Mouse (Mus musculus) lung, postnatal 0 days (tissue): ENCODE measurements around the gene Atf7ip. TPM values are rescaled to one million over a fixed set of nuclear protein-coding genes. Genes with fewer than 3 reads are reported as not detected.

Experiments
- ATAC-seq: fragments of 200-750 bp; cut with Nextera tagmentation; 2 replicates; pipeline ENCODE4 v1.8.0; 2017; ENCODE audit warnings: moderate library complexity
- DNase-seq: peaks from one replicate; pipeline ENCODE4 v3.0.0-alpha.2; 2016; ENCODE audit warnings: low spot score
- H3K27ac ChIP-seq: fragments of 300-500 bp; sonication (generic); 2 replicates; pipeline ENCODE4 v1.5.1; 2014; ENCODE audit warnings: antibody characterized with exemption, mild to moderate bottlenecking, low read length, mixed read lengths
- H3K27me3 ChIP-seq: fragments of 300-500 bp; sonication (generic); replicated peaks from 2 replicates; pipeline ENCODE4 v1.6.1; 2014; ENCODE audit warnings: low read length, mixed read lengths; ENCODE audit not compliant: insufficient read depth
- H3K36me3 ChIP-seq: fragments of 300-500 bp; sonication (generic); 2 replicates; pipeline ENCODE4 v1.6.1; 2014; ENCODE audit warnings: low read length, mixed read lengths; ENCODE audit not compliant: insufficient read depth
- H3K4me1 ChIP-seq: fragments of 300-500 bp; sonication (generic); 2 replicates; pipeline ENCODE4 v1.6.1; 2014; ENCODE audit warnings: antibody characterized with exemption, low read depth, low read length, mixed read lengths; ENCODE audit not compliant: insufficient read depth
- H3K4me2 ChIP-seq: fragments of 300-500 bp; sonication (generic); replicated peaks from 2 replicates; pipeline ENCODE4 v1.6.1; 2014; ENCODE audit warnings: low read depth, mild to moderate bottlenecking, low read length, moderate library complexity, mixed read lengths
- H3K4me3 ChIP-seq: fragments of 300-500 bp; sonication (generic); 2 replicates; pipeline ENCODE4 v1.5.1; 2014; ENCODE audit warnings: low read depth, low read length
- H3K9ac ChIP-seq: fragments of 300-500 bp; sonication (generic); replicated peaks from 2 replicates; pipeline ENCODE4 v1.6.1; 2014; ENCODE audit warnings: low read depth, mild to moderate bottlenecking
- H3K9me3 ChIP-seq: fragments of 300-500 bp; sonication (generic); 2 replicates; pipeline ENCODE4 v1.6.1; 2016; ENCODE audit warnings: low read length, mixed read lengths
- CTCF ChIP-seq: IDR thresholded peaks from 2 replicates; pipeline ENCODE4 v1.5.1; 2016; ENCODE audit warnings: antibody characterized with exemption, mild to moderate bottlenecking
- EP300 ChIP-seq: IDR thresholded peaks from 2 replicates; pipeline ENCODE4 v1.6.1; 2016; ENCODE audit warnings: antibody characterized with exemption, mild to moderate bottlenecking, control low read depth
- WGBS: fragments of 180-500 bp; shearing (Covaris S2); extraction: QIAGEN DNeasy Blood & Tissue Kit; methylation state at CpG from one replicate; pipeline ENCODE4 v1.1.7; 2014; 5-methylcytosine and 5-hydroxymethylcytosine counted together
- polyA plus RNA-seq: library from polyadenylated mRNA; unstranded; fragments of >200 nt; fragmentation: Nextera tagmentation; extraction: Ambion mirVana; gene quantifications from 2 replicates; pipeline ENCODE4 v1.2.1, GENCODE M21; 2015

The Atf7ip gene
- polyA plus RNA-seq, 1 experiment from 2014 or later = 13.9 TPM

DNA sequence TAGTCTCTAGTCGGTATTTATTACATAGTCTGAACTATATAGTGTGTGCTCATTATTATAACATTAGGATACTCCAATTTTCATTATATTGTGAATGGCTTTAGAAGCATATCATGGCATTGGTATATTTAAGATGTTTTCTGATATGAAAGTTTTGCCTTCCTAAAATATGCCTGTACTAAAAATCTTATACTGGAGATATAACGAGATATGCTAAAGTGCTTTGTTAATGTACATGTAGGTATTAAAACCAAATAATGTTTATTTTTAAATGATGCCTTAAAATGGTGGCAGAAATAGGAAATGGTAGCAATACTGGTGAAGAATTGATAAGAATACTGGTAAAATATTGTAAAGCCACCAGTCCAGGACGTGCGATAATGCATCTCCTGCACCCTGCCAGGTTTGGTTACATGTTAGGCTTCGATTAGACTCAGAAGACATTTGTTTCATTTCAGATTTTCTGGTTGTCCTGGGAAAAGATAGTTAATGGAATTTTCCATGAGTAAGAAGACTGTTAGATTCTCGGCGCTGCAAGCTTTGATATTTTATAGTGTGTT is 45.7 kb downstream of the Atf7ip start:
- Histone ChIP-seq H3K4me1 (peaks cover 8% of the 10 kb centered on the region; the same call in 1 of the 2 replicates), H3K4me3 (no peak overlapping the region), H3K9me3 (no peaks in the 10 kb centered on the region), H3K36me3 (no peaks in the 10 kb centered on the region), H3K4me2 (0 out of 2 replicates have a peak overlapping the region, but pooled peaks have one; percentile 32), H3K27me3 (no peaks in the 10 kb centered on the region), H3K9ac (no peak overlapping the region), H3K27ac (no peak overlapping the region)
- 81% methylated on average over 7 of the region's 7 CpGs for WGBS
- DNase-seq (no peak), ATAC-seq (no peak)
- TF ChIP-seq CTCF = no peak
- TF ChIP-seq EP300 = no peak

DNA sequence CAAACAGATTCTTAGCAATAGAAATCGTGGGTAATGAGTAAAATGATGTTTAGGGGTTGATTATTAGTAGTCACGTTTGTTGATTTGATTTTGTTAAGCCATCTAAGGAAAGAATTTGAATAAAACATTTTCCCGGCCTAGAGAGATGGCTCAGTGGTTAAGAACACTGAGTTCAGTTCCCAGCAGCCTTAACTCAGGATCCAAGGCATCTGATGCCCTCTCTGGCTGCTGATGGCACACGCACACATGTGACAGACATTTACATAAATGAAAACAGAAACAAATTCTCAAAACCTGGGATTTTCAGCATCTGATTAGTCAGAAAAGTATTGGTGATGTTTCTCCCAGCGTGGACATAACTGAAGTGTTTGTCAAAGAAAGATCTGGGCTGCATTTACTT is 47.2 kb downstream of the Atf7ip start:
- Histone ChIP-seq H3K4me2 (no peak overlapping the region; the same call in 1 of the 2 replicates), H3K27ac (no peak overlapping the region), H3K9me3 (no peaks in the 10 kb centered on the region)

DNA sequence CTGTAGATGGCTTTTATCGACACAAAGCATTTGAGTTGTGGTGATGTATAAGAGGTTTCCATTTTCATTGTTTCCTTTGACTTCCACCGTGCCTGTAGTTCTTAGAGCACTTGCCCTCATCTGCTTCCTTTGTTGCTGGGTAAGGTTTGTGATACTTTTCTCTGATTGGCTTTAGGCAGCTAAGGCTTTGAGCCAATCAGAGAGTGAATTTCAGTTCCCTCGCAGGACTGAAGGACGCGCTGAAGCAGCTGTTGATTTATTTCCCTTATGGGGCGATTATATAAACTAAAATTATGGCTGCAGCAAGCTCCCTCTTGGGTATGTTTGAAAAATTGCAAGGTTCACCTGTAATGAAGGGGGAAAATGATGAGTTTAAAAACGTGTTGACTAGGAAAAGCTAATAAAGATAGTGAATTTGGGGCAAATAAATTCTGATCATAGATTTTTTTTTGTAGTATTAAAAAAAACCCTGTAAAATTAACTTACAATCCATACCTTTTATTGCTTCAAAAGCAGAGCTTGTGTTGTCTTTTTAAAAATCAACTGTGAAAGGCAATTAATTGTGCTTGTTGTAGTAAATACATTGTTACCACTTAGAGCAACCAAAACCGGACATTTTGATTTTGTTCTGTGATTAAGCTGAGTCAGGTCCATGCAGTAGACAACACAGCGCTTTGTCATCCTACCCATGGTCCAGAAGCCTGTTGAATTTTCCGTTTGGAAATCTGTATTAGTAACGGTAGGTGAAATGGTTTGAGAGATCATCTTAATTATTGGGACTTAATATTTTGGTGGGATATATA is 48.0 kb downstream of the Atf7ip start:
- ATAC-seq = peak; percentile 82

More for the DNA sequence above, 47.2 kb downstream of the Atf7ip start:
- peaks cover 6% of the 10 kb centered on the region; the same call in 1 of the 2 replicates for H3K4me1 ChIP-seq
- TF ChIP-seq EP300 (no peak), CTCF (no peak)
- ATAC-seq = no peak
- no peak overlapping the region for H3K4me3 ChIP-seq
- no peaks in the 10 kb centered on the region for H3K27me3 ChIP-seq
- WGBS = 75% methylated on average over 5 of the region's 5 CpGs
- DNase-seq = no peak
- H3K9ac ChIP-seq = no peak overlapping the region
- H3K36me3 ChIP-seq = no peaks in the 10 kb centered on the region

DNA sequence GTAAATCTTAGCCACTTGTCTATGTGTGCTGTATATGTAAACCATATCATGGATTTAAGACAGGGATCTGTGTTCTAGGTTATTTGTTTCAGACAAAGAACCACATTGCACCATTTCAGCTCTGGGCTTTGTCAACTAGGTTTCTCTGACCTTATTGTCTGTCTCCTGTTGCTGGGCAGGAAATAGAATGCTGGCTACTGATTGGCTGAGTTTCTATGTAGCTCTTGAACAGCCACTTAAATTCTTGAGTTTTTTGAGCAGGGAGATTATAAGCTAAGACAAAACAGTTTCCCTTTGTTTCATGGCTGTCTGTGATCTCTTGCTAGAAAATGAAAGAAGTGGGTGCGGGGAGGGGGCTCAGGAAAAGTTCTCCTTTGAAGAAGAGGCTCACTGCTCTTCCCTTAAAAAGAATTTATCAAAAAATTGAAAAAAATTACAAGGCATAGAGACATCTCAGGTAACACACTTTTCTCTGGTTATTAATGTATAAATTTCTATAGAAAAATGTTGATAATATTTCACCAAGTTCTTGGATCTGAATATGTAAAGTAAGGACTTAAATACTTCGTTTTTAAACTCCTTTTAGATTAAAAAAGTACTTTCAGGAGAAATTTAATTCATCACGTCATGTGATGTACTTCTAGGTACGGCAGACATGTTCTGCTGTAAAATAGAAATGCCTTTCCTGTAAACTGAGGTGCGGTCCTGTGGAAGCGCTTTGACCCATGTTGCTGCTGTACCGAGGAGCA is 49.0 kb downstream of the Atf7ip start:
- Histone ChIP-seq H3K27me3 (no peaks in the 10 kb centered on the region), H3K4me1 (peaks cover under 1% of the 10 kb centered on the region; the same call in 1 of the 2 replicates), H3K4me2 (peak overlapping the region; percentile 44), H3K36me3 (peaks cover 4% of the 10 kb centered on the region; the same call in 1 of the 2 replicates), H3K9ac (no peak overlapping the region), H3K9me3 (no peaks in the 10 kb centered on the region), H3K27ac (peak overlapping the region; percentile 22; the same call in 1 of the 2 replicates), H3K4me3 (no peak overlapping the region; the same call in 1 of the 2 replicates)
- DNase-seq (peak; percentile 88), ATAC-seq (peak; percentile 57)
- TF ChIP-seq CTCF = no peak
- no peak for TF ChIP-seq EP300
- WGBS = 70% methylated on average over 7 of the region's 7 CpGs

More for the DNA sequence above, 48.0 kb downstream of the Atf7ip start:
- Histone ChIP-seq H3K9me3 (no peaks in the 10 kb centered on the region), H3K27me3 (no peaks in the 10 kb centered on the region), H3K36me3 (no peaks in the 10 kb centered on the region), H3K4me3 (no peak overlapping the region), H3K27ac (no peak overlapping the region), H3K4me2 (no peak overlapping the region; the same call in 1 of the 2 replicates), H3K9ac (no peak overlapping the region), H3K4me1 (peaks cover 4% of the 10 kb centered on the region; the same call in 1 of the 2 replicates)
- 29% methylated on average over 11 of the region's 11 CpGs for WGBS
- TF ChIP-seq EP300 (peak; percentile 52; the same call in 1 of the 2 replicates), CTCF (peak; percentile 42)
- peak; percentile 88 for DNase-seq

DNA sequence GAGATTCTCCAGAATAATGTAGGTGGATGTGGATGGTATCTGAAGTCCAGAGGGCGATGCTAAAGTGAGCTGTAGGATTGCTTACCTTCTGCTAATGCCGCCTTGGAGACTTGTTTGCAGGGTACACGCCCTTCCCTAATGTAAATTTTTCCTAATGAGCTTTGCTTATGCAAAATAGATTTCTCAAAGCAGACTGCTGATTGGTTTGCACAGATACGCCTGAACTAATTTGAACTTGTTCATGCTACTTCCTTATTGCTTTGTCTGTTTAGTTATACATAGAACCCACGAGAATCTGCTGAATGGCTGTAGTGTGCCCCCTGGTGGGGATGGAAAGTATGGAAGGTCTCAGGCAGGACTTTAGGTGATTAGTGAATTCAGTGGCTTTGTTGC is 49.6 kb downstream of the Atf7ip start:
- Histone ChIP-seq H3K27ac (peak overlapping the region; percentile 22; the same call in 1 of the 2 replicates), H3K4me1 (no peaks in the 10 kb centered on the region), H3K4me2 (peak overlapping the region; percentile 44), H3K4me3 (no peak overlapping the region; the same call in 1 of the 2 replicates), H3K9ac (no peak overlapping the region), H3K36me3 (peaks cover 9% of the 10 kb centered on the region; the same call in 1 of the 2 replicates), H3K27me3 (no peaks in the 10 kb centered on the region), H3K9me3 (no peaks in the 10 kb centered on the region)
- ATAC-seq (peak; percentile 36; the same call in 1 of the 2 replicates), DNase-seq (peak; percentile 83)
- 40% methylated on average over 5 of the region's 5 CpGs for WGBS
- TF ChIP-seq CTCF (peak; percentile 88), EP300 (peak; percentile 57; the same call in 1 of the 2 replicates)
